Mouse (Mus musculus) testis, adult 2 months (tissue): ENCODE measurements around the gene Trpc5.

Source experiments
- CTCF ChIP-seq: fragments of 200-500 bp; IDR thresholded peaks from 2 replicates; pipeline ENCODE4 v1.5.1; 2012; ENCODE audit warnings: low read depth, mild to moderate bottlenecking, inconsistent platforms, low read length, moderate library complexity; ENCODE audit not compliant: control insufficient read depth, insufficient read depth, insufficient replicate concordance
- POLR2A ChIP-seq: fragments of 200-500 bp; IDR thresholded peaks from 2 replicates; pipeline ENCODE4 v1.6.1; 2012; ENCODE audit warnings: low read depth, mild to moderate bottlenecking, inconsistent platforms, low read length, moderate library complexity; ENCODE audit not compliant: control insufficient read depth

DNA sequence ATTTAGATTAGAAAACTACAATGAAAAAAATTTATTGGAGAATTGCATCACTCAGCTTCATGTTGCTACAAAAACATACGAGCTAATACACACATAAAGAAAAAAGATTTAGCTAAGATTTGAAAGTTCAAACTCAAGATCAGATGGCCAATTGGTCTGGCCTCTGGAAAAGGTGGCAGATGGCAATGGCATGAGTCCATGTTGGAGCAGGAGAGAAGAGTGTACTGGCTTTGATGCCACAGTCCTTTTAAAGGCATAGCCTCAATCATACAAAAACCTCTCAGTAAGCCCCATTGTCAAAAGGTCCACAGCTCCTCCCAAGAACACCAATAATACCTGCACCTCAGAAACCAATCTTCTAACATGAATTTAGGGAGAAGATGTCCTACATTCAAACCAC lies 196.6 kb downstream of the Trpc5 start:
- TF ChIP-seq CTCF: no peak
- TF ChIP-seq POLR2A: no peak
